Mouse (Mus musculus): ENCODE data around the gene Pde3b.

- TF ChIP-seq CTCF (IDR thresholded peaks at IDR 0.05; ENCODE audit: low read depth) (no peak), EP300 (IDR thresholded peaks at IDR 0.05; ENCODE audit: low read depth) (no peak)
Measured at GRCm38 (mm10) chr7:114480196-114480989, 65.3 kb downstream of the Pde3b start.
